Mouse (Mus musculus): ENCODE measurements around the gene Ifit2.

DNA sequence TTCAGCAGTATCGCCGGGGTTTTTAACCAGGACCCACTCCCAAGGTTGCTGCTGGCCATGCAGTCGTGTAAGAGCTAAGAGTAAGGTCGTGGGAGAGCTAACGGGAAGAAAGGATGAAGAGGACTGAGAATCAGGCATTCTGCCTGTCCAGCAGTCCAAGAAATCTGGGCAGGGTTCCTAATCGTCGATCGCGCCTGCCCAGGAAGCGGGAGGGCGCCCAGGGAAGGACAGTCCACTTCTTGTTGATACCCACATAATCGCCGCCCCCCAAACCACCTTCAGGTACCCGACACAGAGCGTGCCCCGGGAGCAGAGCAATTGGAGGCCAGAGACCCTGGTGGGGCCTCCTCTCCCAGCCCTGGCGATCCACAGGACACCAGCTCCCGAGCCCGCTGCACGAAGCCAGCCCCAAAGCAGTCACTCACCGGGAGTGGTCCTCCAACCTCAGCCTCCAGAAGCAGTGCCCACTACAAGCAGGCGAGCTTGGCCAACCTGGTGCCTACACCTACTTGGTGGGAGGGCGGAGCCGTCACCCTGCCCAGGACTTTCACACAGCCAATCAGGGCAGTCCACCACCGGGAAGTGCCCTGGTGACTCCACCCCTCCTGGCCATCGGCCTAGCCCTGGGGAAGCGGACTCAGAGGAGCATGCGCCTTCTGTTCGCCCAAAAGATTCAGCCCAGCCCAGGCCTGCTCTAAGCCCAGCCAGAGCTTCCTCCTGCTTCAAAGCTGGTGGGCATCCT lies 23.4 kb upstream of the Ifit2 start, which contains the start of gene Lipa:
- no peak for TF ChIP-seq CTCF (IDR thresholded peaks at IDR 0.05; ENCODE audit: control insufficient read depth, insufficient read depth, insufficient replicate concordance, low read depth, low read length)
- peak; percentile 73; the same call in 1 of the 2 replicates for TF ChIP-seq POLR2A (IDR thresholded peaks at IDR 0.05; ENCODE audit: control insufficient read depth, low read depth, low read length)
